Mouse (Mus musculus) kidney, postnatal 25 days (tissue): ENCODE measurements at regions not wholly inside any gene's neighbourhood (a gene's known extent, or its start where the extent isn't known, plus 50 kb on each side); places are given as distances from the start of the nearest gene placed in this dataset.

Experiments used
- DNase-seq, 2 experiments: peaks; one replicate each; pipeline ENCODE4 v3.0.0; 2021; ENCODE audit warnings: mixed read lengths in 2 of 2

GRCm38 (mm10) chr4:54282934-54283333 lies 457.1 kb downstream of the Tmem38b start:
- DNase-seq, result no peak

GRCm38 (mm10) chr4:54313804-54314203 lies 488.0 kb downstream of the Tmem38b start:
- DNase-seq, result no peak

GRCm38 (mm10) chr4:54324851-54325250 lies 499.0 kb downstream of the Tmem38b start:
- no peak for DNase-seq

GRCm38 (mm10) chr4:54328273-54328672 lies 502.4 kb downstream of the Tmem38b start:
- DNase-seq, result no peak

GRCm38 (mm10) chr4:54328711-54329427 lies 503.0 kb downstream of the Tmem38b start:
- DNase-seq, result no peak

GRCm38 (mm10) chr4:54330686-54331085 lies 504.8 kb downstream of the Tmem38b start:
- no peak for DNase-seq

GRCm38 (mm10) chr4:54331588-54332211 lies 505.9 kb downstream of the Tmem38b start:
- DNase-seq, result no peak

GRCm38 (mm10) chr4:54332261-54332660 lies 506.4 kb downstream of the Tmem38b start:
- DNase-seq, result no peak

GRCm38 (mm10) chr4:54338556-54338955 lies 512.7 kb downstream of the Tmem38b start:
- DNase-seq, result peak; percentile 48 to 55

GRCm38 (mm10) chr4:54340106-54340505 lies 514.3 kb downstream of the Tmem38b start:
- no peak for DNase-seq

- DNase-seq, result no peak
These were observed 528.0 kb downstream of the Tmem38b start for GRCm38 (mm10) chr4:54353657-54354390.

- DNase-seq, result no peak
These were observed 528.5 kb downstream of the Tmem38b start for GRCm38 (mm10) chr4:54354391-54354726.

- DNase-seq, result no peak
These were observed 529.7 kb downstream of the Tmem38b start for GRCm38 (mm10) chr4:54355381-54356040.

- DNase-seq, result no peak
These were observed 530.2 kb downstream of the Tmem38b start for GRCm38 (mm10) chr4:54356041-54356427.

GRCm38 (mm10) chr4:54370909-54371308 lies 545.1 kb downstream of the Tmem38b start:
- no peak for DNase-seq

GRCm38 (mm10) chr4:54371418-54371957 lies 545.6 kb downstream of the Tmem38b start:
- DNase-seq, result no peak

GRCm38 (mm10) chr4:54373606-54374005 lies 547.8 kb downstream of the Tmem38b start:
- DNase-seq, result no peak

- DNase-seq, result no peak
These were observed 548.6 kb downstream of the Tmem38b start for GRCm38 (mm10) chr4:54374457-54374856.

GRCm38 (mm10) chr4:54387460-54387859 lies 557.4 kb upstream of the Zfp462 start:
- DNase-seq, result no peak

GRCm38 (mm10) chr4:54391536-54392208 lies 553.2 kb upstream of the Zfp462 start:
- no peak for DNase-seq

- no peak for DNase-seq
These were observed 538.7 kb upstream of the Zfp462 start for GRCm38 (mm10) chr4:54406151-54406550.

- no peak for DNase-seq
These were observed 536.9 kb upstream of the Zfp462 start for GRCm38 (mm10) chr4:54407930-54408329.

- no peak for DNase-seq
These were observed 514.1 kb upstream of the Zfp462 start for GRCm38 (mm10) chr4:54430789-54431188.
